Mouse (Mus musculus): ENCODE measurements around the gene Dnajc13.
A peak's percentile ranks its signal among the peaks of the same experiment; 100 is the strongest.

The Dnajc13 gene

DNA sequence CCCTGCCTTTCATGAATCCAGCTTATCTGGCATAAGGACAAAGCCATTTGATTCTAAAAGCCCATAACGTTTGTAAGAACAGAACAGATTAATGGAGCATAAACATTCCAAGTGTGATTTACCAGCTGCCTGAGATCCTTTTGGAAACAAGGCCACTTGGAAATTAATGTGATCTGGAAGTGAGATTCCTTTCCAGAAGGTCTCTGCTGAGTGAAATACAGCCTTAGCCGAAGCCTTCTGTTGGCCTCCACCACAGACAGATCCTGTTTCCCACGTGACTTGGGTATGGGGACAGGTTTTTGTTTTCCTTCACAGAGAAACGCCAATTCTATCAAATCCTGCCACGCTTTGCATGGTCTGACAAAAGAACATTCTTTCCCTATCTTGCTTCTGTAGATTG is 139.1 kb downstream of the Dnajc13 start:
- DNase-seq (ENCODE audit: low read depth, low spot score), result no peak

DNA sequence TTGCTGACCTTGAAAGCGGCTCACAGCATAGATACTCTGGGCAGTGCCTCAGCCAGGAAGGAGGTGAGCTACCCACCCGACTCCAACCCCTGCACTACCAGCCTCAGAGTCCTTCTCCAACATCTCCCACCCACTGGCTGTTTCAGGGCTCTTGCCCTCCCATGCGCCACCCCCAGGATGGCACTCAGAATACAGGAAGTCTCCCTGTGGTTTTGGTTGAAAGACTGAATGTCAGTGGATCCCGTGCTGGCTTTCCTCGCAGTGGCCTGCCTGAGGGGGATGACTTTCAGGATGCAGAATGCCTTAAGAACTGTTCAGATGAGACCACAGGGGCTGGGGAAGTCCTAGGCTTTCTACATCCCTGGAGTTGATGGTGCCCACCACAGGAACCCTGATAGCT is 139.6 kb downstream of the Dnajc13 start:
- DNase-seq (ENCODE audit: low read depth, low spot score), result peak; percentile 80

DNA sequence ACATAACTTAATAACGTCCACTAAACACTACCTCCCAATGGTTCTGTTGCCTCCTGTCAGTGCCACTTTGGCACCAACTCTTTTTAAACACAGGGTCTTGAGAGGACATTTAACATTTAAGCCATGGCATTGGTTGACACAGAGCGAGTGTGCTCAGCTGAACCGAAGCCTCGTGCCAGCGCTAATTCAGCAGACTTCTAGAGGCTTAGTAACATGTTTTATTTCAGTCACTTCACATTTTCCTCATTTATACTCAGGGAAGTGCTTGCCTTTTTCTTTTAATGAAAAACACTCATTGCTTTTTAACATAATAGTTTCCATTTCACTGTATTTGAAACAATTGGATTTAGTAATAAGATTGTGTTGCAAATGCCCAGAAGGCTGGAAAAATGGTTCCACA is 153.6 kb downstream of the Dnajc13 start:
- DNase-seq (ENCODE audit: low read depth, low spot score), result no peak

DNA sequence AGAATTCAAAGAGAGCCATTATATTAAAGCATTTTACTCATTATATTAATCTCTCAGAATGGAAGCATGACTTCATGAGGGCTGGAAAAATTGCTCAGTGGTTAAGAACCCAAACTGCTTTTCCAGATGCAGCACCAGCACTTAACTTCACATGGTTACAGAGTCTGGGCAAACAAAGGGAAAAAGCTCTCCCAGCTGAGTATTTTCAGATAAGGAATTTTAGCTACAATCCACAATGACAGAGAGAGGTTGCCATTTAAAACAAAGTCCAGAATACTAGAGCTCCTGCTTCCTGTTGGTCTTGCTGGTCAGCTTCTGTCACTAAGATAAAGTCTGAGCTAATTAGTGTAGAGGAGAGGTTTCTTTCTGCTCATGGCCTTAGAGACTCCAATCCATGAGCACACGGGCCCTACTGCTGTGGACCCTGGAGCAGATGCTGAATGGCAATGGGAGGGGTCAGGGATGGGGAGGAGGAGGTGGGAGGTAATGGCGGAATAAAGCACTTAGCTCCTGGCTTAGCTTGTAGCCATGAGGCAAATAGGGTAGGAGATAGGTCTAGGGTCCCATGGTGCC is 154.1 kb downstream of the Dnajc13 start:
- no peak for DNase-seq (ENCODE audit: low read depth, low spot score)

DNA sequence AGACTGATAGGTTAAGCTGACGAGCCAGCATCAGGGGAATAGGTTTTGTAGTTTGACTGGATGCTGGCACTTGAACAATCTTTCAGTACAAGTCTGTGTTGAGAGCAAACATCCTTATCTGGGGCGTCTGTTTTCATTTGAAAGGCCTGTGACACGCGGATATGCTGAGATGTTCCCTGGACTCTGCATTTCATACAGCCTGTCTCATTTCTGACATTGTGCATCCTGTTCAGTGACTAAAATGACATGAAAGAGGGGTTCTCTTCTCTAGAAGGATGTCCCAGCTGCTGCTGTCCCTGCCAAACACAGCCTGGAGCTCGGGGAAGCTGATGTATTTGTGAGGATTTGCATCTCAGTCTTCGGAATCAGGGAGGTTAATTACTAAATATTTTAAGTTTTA is 155.2 kb downstream of the Dnajc13 start:
- DNase-seq (ENCODE audit: low read depth, low spot score), result no peak

- DNase-seq (ENCODE audit: low read depth, low spot score), result no peak
Measured at GRCm38 (mm10) chr9:104106930-104107329, 155.8 kb downstream of the Dnajc13 start.

- peak; percentile 17 for DNase-seq (ENCODE audit: low read depth, low spot score)
Measured at GRCm38 (mm10) chr9:104104986-104105385, 157.7 kb downstream of the Dnajc13 start.

- DNase-seq (ENCODE audit: low read depth, low spot score), result peak; percentile 82
Measured at GRCm38 (mm10) chr9:104102901-104103300, 159.8 kb downstream of the Dnajc13 start.

- DNase-seq (ENCODE audit: low read depth, low spot score), result no peak
Measured at GRCm38 (mm10) chr9:104102301-104102700, 160.4 kb downstream of the Dnajc13 start.

GRCm38 (mm10) chr9:104101458-104101857 is 161.3 kb downstream of the Dnajc13 start:
- no peak for DNase-seq (ENCODE audit: low read depth, low spot score)

All from R1 (cell line).